Mouse (Mus musculus): ENCODE results near the gene Atp6v1e1.
"Not testable (repeated sequence)": the region's sequence is repeated elsewhere in the genome, so short reads cannot be mapped to it uniquely, and the experiment has no call there.

Atp6v1e1 gene

DNA sequence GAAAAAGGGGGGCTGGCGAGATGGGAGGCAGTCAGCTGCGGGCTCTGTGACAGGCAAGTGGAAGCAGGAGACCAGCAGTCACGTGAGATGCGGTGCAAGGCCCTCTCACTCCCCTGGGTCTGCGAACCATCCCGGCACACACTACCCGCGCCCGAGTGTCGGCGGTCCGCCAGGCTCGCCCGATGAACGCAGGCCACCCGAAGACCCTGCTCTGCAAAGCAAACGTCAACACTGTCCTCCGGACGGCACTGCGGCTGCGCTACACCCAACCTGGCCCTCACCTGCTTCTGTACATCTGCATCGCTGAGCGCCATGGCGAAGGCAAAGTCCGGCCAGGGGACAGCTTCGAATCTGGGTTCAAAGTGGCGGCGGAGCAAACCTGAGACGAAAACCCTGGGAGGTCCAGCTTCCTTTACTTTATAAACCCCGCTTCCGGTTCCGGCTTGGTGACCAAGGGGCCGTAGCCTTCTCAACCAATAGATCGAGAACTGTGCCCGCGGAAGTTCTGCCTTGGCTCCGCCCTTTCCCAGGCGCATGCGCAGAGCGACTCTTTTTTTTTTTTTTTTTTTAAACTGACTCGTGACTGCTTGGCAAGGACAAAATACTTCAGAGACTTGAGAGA lies at the start of gene Atp6v1e1:
Gene Atp6v1e1, minus strand, starts transcription at position 487 of the 622 bp plus-strand sequence.
- DNase-seq (ENCODE audit: low spot score): peak; percentile 96

DNA sequence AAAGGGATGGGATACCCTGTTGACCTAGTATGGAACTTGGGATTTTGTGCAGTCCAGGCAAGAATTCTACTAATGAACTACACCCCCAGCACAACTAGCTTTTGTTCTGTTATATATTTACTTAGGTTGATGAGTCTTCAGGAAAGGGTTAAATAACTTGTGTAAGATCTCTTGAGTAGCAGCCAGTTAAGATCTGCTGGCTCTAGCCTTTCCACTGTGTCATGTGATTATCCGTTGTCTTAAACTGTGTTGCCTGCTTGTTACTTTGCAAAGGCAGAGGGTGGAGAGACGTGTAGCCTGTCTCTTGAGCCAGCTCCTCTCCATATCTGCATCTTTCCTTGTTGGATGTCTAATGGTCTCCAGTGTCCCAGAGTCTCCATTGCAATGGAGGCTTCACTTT lies 48.7 kb upstream of the Atp6v1e1 start:
- DNase-seq (ENCODE audit: low spot score): no peak

DNA sequence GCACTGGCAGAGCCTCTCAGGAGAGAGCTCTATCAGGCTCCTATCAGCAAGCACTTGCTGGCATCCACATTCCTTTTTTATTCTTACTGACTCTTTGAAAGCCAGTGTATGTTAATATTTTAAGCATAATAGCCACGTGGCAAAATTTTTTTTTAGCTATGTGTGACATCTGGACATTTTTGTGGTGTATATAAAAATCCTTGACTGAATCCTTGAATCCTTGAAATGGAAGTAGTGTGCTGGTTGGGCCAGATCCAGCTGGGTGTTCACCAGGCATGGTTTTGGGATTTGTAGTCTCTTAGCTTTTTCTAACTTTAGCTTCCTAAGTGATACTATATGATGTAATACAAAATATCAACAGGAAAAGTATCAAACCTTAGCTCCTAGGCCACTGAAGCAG lies 46.2 kb upstream of the Atp6v1e1 start:
- no peak for DNase-seq (ENCODE audit: low spot score)

DNA sequence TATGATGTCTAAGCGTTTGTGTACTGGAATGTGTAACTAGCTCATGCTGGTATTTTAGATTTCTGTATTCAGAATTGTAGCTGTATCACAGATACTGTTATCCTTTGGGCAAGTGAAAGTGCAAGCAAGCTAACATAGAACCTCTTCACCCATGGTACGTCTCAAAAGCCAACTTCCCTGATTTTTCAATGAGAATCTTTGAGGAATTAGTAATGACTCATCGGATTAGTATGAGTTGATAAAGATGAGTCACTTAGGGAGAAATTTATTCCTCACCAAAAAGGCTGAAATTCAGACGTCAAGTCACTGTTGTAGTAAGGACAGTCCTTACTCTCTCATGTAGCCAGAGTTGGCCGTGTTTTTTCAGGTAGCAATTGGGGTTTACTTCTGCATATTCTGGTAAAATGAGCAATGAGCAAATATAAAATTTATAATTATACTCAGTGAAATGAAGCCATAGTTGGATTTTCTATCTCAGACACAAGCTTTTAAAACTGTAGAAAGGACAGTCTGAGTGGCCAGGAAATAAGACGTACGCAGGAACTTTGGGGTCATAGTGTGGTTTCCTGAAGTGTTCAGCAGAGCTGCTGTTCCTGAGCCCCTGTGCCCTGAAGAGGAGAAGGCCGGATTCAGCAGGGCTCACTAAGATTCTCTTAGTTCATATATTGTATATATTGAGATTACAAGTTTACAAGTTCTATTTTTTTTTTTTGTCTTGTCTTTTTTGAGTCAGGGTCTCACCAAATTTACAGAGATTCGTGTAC lies 43.6 kb upstream of the Atp6v1e1 start:
- no peak for DNase-seq (ENCODE audit: low spot score)

DNA sequence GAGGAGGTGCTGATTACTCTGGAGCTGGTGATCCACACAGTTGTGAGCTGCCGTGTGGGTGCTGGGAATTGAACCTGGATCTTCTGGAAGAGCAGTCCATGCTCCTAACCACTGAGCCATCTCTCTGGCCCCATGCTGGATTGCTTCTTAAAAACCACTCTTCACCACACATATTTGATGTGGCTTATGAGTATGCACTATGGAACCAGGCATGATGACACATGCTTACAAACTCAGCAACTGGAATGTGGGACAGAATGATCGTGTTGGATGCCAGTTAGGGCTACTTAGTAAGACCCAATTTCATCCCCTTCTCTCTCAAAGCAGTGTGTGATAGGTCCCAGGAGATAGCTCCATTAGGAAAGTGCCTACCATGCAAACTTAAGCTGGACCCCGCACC lies 37.5 kb upstream of the Atp6v1e1 start:
- DNase-seq (ENCODE audit: low spot score): no peak

DNA sequence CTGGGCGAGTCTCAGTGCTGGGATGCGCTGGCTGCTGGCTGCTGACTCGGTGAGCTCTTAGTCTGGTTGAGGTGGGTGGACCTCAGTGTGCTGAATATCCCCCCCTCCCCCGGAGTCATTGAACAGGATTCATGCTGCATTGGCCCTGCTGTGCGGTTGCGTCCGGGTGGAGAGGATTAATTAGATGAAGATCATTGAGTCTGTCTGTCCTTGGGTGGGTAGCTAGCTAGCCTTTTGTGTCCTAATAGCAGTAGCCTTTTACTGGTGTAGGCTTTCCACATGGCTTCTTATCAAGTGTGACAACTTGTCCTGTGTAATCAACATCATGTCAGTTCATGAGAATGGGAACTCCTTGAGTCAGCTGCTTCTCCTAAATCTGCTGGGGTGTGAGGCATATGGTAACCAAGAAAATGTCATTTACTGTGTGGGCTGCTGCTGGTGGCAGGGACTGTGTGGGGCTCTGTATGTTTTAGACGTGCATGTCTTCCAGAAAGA lies 35.7 kb upstream of the Atp6v1e1 start:
- DNase-seq (ENCODE audit: low spot score): no peak

DNA sequence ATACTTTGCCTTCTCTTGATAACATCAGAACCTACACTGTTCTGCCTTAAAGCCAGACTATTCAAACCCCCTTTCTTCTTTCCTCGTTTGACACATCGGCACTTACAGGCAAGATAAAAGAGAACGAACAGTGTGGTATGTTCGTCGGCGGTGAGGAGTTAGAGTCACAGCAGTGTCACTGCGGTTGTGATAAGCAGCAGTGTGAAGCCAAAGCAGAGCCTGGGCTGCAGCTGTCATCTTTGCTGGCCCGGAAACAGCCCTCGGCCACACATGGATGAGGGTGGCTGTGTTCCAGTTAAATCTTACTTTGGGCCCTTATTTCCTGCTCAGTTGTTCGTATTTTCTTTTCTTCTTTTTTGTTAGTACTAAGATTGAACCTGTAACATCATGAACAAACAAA lies 31.8 kb upstream of the Atp6v1e1 start:
- no peak for DNase-seq (ENCODE audit: low spot score)

DNA sequence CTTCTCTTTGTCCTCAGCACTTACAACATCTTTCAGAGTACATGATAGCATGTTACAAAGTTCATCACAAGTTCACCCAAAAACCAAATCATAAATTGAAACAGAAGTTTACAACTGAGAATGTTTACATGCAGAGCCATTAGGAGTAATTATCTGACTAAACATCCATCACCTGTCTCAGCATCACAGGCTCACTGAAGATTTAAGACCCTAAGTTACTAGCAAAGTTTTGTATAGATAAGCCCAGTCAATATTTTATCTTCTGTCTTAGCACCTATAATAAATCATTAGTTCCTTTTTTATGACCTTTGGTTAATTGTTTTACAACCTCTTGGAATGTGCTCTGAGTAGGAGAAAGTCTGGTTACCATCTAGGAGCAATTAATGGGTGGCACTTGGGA lies 28.1 kb upstream of the Atp6v1e1 start:
- not testable (repeated sequence) for DNase-seq (ENCODE audit: low spot score)

DNA sequence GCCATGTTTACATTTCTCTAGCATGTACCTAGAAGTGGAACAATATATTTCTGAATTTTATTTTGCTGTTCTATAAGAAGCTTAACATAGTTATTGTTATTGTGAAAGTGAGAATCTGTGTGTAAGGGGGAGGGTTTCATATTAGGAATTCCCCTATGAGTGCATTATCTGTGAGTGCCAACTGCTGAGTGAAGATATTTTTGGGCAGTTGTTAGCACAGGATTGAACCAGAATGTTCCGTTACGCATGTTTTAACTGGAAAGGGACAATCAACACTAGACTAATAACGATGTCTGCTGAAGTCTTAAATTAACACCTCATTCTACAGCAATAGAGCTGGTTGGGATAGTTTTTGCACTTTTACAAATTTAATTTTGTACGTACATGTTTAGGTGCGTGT lies 19.2 kb upstream of the Atp6v1e1 start:
- no peak for DNase-seq (ENCODE audit: low spot score)

DNA sequence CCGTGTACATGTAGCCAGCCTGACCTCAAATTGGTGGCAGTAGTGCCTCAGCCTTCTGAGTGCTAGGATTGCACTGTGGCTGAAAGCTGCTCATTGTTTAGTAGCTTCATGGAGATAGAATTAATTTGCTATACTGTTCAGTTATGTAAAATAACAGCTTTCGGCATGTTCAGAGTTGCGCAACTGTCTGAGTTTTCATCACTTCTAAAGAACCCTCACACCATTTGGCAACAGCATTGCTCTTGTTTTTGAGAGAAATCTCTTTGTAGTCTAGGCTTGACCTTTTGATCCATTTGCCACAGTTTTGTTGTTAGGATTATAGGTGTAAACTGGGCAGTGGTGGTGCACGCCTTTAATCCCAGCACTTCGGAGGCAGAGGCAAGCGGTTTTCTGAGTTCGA lies 17.7 kb upstream of the Atp6v1e1 start:
- DNase-seq (ENCODE audit: low spot score): no peak

DNA sequence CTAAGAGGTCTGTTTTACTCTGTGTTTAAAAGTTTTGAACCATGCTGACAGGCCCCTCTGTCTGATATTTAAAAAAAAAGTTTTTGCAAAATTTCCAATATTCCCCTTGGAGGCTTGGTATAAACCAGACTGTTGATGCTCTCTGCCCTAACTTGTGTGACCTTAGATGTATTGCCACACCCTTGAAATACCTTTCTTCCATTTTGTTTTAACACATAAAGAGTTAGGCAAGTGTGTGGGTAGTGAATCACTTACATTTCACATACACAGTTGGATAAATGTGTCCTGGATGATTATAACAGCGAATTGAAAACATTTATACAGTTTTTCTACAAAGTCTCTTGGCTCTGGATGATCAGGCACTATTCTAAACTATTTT lies 14.5 kb upstream of the Atp6v1e1 start:
- no peak for DNase-seq (ENCODE audit: low spot score)

DNA sequence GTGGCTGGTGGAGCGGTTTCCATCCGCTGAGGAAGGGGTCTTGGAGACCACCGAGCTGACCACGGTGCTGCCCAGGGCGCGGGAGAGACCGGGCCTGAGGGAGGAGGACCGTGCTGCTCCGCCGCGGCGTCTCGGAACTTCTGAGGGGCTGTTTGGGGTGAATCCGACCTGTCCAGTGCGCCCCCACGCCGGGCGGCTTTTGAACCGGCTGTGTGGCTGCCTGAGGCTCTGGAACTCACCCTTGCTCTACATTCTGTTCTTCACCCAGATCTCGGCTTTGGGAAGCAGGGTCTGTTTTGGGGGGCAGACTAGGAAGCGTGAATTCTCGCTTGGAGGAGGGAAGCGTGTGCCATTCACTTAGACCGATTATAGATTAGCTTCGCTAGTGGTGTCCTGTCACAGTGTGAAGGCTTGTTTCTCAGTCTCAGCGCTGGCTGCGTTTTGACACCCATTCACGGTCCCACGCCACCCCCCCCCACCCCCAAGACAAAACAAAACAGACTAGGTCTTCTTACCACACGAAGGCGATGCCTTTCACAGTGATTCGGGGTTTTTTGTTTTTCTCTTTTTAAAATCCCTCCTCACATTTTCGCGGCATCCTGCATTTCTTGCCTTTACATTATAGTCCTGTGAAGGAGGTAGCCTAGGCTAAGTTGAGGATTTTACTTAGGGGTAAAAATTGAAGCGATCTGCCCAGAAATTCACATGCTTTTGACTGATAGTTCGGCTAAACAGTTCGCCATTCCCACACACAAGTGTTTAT lies 14.0 kb upstream of the Atp6v1e1 start:
- DNase-seq (ENCODE audit: low spot score): peak; percentile 37

DNA sequence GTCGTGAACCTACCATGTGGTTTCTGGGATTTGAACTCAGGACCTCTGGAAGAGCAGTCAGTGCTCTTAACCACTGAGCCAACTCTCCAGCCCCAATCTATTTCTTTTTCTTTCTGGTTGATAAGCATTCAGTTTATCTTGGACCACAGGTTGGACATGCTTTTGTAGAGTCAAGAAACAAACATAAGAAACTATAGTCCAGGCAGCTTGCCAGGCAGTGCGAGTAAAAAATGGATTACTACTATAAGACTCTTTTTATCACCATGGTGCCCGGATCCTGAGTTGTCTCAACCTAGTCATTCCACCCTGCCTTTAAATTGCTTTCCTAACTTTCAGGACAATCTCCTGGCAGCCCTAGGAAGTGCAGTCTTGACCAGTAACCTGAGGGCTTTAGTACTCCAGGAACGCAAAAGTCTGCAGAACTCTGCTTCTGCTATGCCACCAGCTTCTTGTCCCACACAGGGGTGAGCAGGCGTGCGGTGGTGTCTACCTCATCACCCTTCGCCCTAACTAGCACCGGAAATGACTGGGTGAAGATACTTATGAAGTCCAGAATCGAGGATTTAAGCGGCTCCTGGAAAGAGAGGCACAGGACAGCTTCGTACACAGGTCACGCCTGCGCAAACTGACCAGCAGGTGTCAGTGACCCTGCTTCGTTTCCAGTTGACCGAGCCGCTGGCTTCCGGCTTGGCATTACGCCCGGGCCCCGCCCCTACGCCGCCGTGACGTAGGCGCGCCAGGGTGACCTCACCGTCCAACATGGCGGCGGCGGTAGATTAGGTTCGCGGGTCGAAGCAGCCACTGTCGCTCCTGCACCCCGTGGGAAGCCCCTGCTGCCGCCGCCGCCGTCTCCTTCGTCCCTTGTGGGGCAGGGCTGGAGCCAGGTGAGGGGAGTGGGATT lies 13.1 kb upstream of the Atp6v1e1 start, which contains the start of gene Bcl2l13:
Gene Bcl2l13, plus strand, starts transcription at position 739 of the 901 bp plus-strand sequence.
- peak; percentile 96 for DNase-seq (ENCODE audit: low spot score)

DNA sequence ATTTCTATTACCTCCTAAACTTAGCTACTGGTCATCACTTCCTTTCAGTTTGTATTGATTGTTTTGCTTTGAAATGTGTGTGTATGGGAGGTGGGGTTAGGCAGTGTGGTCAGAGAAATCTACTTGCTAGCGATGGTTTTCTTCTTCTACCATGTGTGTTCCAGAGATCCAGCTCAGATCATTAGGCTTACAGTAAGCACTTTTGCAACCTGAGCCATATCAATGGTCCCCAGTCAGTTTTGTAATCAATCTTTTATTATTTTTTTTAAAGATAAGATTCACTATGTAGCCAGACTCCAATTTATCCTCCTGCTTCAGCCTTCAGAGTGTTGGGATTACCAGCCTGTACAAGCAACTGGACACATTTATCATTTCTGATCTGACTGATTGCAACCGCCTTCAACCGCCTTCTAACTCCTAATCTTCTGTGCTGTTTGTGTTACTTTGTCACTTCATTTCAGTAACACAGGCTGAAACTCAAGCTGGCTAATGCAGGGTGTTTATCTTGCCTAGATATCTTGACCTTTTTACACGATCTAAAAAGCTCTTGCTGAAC lies 12.3 kb upstream of the Atp6v1e1 start:
- no peak for DNase-seq (ENCODE audit: low spot score)

DNA sequence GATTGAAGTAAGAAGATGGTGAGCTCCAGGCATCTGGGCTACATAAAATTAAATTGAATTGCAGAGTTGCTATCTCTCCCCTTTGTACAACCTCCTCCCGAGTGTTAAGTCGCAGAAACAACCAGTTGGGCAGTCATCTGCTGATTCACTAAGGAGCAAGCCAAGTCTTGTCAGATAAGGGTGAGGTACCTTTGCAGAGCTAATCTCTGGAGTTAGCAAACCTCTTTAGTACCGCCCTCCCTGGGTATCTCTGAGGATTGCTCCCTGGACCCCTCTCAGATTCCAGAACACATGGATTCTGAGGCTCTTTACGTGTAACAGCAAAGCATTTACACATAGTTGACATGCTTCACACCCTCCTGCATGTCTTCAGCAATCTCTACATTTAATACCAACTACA lies 9.5 kb upstream of the Atp6v1e1 start:
- DNase-seq (ENCODE audit: low spot score): no peak

DNA sequence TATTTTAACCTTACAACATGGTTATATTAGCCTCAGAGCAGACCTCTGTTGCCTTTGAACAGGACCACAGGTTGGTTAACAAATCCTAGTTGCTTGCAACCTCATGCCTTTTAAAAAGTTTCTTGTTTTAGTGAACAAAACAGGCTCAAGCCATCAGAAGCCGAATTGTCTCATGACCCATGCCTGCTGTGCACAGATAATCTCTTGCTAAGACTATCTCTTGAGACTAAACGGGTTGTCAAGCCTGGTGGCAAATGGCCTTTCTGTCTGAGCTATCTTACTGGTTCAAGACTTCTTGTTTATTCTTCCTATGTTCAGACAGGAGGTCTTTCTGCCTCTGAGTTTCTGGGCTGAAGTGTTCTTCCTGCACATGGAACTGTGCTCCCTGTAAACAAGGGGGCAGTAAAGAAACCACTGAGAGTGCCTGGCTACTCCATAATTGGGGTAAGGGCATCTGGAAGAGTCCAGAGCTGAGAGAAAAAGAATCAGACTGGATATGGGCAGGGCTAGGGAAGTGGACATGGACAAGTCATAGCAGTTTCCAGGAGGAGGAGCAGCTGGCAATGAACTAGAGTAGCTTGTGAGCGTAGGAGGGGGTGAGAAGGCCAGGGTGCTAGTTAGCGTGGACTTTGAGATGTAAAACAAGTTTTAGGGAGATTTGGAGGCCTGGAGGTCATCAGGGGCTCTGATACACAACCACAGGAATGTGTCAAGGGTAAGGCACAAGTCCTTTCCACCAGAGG lies 8.4 kb upstream of the Atp6v1e1 start:
- no peak for DNase-seq (ENCODE audit: low spot score)

DNA sequence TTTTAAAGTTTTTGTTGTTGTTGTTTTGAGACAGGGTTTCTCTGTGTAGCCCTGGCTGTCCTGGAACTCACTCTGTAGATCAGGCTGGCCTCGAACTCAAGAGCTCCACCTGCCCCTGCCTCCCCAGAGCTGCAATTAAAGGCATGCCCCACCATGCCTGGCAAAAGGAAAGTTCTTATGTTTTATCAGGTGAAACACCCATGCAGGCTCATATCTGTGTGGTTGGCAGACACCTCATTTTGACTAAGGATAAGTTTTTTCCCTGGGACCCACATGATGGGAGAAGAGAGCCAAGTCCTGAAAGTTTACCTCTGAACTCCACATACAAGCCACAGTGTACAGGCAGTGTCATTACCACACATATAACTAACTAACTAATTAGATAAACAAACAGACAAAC lies 7.5 kb upstream of the Atp6v1e1 start:
- no peak for DNase-seq (ENCODE audit: low spot score)

DNA sequence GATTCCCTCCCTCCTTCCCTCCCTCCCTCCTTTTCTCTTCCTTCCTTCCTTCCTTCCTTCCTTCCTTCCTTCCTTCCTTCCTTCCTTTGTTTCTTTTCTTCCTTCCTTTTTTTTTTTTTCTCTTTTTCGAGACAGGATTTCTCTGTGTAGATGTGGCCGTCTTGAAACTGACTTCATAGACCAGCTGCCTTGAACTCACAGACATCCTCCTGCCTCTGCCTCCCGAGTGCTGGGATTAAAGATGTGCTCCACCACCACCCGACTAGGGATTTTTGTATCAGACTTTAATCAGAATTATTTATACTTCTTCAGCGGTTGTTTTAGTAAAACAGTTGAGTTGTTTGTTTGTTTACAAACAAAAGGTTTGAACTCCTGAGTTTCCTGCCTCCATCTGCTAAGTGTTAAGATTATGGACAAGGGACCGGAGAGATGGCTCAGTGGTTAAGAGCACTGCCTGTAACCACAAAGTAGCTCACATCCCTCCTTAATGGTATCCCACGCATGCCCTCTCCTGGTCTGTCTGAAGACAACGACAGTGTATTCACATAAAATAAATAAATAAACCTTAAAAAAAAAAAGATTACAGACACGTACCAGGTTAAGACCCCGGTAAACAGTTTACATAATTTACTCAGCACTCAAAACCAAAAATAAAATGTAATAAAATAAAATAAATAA lies 483 bp upstream of the Atp6v1e1 start:
- DNase-seq (ENCODE audit: low spot score): no peak

DNA sequence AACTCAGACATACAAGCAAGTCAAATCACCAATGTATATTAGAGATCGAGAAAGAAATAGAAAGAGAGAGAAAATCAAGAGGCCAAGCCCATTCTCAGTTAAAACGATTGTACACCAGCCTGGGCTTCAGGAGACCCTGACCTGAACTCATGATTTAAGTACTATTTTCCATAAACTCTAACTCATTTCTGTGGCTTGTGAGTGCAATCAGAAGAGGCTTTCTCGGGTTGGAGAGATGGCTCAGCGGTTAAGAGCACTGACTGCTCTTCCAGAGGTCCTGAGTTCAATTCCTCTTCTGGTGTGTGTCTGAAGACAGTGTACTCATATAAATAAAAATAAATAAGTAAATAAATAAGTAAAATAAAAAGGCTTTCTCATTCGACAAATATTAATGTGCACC lies 878 bp downstream of the Atp6v1e1 start:
- DNase-seq (ENCODE audit: low spot score): no peak

DNA sequence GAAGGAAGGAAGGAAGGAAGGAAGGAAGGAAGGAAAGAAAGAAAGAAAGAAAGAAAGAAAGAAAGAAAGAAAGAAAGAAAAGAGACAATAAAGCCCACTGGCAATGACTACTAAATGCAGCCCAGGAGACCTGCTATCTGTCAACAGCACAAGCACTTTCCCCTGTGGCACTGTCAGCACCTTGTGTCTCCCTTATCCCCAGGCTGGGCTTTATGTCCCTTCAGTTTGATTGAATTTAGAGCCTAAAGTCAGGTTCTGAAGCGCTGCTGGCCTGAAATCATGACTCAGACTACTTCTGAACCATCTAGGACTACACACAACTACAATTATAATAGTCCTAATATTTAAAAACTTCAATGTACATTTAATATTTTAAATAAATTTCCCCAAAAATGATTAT lies 1.7 kb downstream of the Atp6v1e1 start:
- DNase-seq (ENCODE audit: low spot score): no peak

All from yolk sac, embryonic 10.5 days (tissue).